Mouse (Mus musculus) heart, adult 18-20 months (tissue): ENCODE results near the gene Cenpn. TPM values are rescaled to one million over a fixed set of nuclear protein-coding genes. Genes with fewer than 3 reads are reported as not detected.

ENCODE experiments used
- DNase-seq, 2 experiments: peaks; one replicate each; pipeline ENCODE4 v3.0.0; 2021 to 2022; ENCODE audit warnings: mixed read lengths in 1 of 2
- total RNA-seq, 2 experiments: library from RNA; stranded (reverse); gene quantifications; 2 replicates each; pipeline ENCODE4 v1.2.3; 2021

The Cenpn gene
- total RNA-seq, 2 experiments from 2014 or later = 0.25 to 0.69 TPM

DNA sequence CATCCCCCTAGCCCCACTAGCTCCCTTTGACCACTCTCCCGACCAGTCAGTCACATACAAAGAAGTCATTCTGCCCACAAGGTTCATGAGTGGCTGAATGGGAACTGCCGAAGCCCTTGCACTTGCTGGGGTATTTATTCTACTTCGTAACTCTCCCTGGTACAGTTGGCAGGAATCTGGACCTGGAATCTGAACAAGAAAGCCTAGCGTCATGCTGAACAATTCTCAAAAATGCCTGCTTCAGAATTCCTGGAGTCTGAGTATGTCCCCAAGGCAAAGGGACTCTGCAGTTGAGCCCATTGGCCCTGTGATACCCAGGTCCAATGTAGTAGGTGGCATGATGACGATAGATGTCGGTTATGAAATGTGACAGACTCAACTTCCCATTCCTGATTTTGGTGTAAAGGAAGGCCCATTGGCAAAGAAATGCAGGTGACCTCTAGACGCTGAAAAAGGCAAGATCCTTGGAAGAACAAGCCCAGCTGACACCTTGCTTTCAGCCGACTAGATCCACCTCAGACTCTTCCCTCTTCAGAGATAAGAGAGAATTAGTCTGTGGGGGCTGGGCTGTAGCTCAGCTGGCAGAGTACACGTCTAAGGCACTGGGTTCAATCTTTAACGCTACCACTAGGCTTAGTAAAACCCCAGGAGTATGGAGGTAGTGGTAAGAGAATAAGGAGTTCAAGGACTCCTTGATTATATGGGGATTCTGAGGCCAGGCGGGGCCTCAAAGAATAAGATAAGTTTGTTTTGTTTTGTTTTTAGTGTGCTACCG is 20.9 kb downstream of the Cenpn start:
- DNase-seq = no peak

DNA sequence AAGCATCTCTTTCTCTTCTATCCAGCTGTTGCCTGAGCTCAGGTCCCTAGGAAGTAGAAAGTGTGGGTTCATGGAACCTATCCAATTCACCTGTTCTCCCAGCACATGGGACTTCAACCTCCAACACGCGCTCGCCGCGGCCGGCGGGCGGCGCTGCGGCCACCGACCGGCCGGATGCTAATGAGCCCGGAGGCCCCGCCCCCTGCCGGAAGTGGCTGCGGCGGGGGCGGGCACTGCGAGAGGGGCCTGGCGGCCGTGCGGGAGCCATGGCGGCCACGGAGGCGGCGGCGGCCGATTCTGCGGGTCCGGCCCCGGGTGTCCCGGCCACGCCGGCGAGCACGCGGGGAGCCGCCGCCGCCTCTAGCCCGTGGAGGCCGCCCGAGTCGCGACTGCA is 21.6 kb downstream of the Cenpn start, which contains the start of gene Atmin:
Atmin (plus strand) TSS at position 233 of the 394 bp plus-strand sequence.
- peak; percentile 87 for DNase-seq

DNA sequence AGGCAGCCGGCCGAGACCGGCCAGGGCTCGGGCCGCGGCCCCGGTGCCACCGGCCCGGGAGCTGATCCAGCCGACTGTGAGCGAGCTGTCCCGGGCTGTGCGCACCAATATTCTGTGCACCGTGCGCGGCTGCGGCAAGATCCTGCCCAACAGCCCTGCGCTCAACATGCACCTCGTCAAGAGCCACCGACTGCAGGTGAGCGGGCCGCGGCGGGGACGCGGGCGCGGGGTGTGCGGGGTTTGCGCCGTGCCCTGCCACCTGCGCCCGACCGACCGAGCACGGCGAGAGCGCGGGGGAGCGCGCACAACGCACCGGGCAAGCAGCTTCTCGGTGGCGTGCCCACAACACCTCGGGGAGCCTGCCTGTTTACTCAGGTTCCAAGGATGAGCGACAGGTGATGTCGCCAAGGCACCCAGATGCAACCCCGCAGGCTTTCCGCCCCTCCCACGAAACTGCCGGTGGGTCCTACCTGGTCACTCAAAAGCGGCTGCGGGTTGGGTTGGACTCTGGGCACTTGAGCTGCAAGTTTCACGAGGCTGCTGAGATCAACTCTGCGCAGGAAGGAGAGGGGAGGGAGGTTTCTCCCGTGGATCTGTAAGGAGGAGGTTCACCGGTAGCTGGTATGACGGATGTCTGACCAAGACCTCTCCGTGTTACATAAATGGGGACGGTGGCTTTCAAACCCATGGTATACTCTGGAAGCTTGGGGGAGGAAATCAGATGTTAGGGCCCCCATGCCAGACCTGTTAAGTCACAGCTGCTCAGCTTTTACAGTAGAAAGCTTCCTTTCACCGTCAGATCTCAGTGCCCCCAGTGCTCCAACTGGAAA is 22.2 kb downstream of the Cenpn start:
- peak in 1 of 2 experiments; percentile 30 for DNase-seq

DNA sequence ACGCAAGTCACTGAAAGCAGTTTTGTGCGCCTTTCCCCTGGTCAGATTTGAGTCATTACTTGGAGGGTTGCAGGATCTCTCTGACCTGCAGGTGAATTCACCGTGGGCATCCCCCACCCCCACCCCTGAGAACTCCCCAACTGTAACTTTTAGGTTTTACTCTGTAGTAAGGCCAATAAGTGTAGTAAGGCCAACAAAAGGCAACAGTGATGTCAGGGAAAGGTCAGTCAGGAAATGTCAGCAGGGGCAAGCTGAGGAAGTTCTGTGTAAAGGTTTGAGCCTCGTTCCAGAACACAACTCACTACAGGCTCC is 22.8 kb downstream of the Cenpn start:
- no peak for DNase-seq

DNA sequence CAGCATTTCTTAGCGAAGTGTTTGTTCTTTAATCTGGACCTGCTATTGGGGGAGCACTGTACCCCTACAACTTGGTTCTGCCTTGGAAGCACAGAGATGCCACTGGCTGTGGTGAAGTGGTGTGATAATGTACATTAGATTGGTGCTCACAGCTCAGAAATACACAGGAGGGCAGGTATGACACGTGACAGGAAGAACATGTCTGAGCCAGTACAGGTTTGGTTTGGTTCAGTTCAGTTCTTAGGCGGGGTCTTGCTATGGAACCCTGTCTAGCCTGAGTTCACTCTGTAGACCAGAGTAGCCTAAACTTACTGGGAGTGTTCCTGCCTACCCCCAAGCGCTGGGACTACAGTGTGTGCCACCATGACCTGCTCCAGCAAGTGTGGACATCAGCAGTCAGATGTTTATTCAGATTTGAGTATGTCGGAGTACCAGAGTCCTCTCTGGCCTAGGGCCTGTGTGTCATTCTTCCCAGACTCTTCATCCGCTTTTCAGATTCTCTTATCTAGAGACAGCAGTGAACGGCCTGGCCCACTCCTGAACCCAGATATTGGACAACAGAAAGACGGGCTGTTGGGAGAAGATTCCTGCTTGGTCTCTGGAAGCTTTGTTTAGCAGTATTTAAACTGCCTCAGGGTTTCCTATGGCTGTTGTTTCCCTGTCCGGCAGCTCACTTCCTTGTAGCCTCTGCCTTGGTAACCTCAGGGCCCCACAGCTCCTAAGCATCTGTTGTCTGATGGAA is 23.8 kb downstream of the Cenpn start:
- DNase-seq = no peak

DNA sequence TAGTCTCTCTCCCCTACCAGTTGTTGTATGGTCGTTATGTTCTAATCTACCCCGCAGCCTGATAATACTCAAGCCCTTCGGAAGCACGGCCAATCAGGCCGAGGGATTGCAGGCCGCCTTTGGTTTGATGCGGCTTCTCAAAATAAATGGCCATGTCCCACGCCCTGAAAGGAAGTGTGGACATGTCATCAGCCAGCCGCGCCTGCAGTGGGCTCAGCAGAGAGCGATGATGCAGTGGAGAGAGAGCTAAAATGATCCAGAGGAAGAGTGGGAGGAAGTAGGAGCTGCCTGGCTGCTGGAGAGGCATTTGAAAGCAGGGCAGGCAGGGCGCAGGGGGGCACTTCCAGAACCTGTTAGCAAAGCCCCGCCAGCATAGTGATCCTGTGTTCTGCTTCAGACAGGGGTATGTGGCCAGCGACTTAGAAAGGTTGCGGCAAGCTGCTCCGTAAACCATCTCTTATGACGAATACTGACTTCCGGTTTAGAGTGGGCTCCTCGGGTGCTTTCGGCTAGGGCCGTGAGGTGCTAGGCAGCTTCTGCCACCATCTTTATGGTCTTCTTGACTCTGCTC is 24.8 kb downstream of the Cenpn start:
- DNase-seq = peak; percentile 63 to 77

DNA sequence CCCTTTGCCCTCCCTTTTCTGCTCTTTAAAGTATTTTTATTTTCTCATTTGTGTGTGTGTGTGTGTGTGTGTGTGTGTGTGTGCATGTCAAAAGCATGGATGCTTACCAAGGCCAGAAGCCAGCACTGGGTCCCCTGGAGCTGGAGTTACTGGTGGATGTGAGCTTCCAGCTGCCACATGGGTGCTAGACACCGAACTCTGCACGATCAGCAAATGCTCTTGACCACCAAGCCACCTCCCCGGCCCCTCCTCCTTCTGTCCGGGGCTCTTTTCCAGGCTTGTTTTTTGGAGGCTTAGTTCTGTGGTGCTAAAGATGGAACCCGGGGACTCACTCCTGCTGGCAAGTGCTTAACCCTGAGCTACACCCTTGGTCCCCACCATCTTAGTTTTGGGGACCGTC is 25.3 kb downstream of the Cenpn start:
- peak; percentile 48 to 53 for DNase-seq

DNA sequence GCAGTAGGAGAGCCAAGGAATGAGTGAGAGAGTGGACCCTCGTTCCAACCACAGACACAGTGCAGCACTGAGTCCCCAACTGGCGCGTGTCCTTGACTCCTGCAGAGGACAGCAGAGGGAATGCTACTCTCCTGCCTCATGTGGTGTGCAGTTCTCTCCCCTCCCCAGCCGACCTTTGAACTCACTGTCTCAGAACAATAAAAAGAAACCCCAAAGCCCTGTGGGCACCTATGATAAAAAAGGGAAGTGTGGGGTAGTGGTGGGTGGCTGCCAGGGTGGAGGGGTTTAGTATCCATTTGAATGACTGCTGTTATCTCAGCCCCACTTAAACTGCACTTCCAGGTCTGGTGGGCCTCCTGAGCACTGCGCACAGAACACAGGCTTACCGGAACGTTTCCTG is 26.1 kb downstream of the Cenpn start:
- DNase-seq = no peak

DNA sequence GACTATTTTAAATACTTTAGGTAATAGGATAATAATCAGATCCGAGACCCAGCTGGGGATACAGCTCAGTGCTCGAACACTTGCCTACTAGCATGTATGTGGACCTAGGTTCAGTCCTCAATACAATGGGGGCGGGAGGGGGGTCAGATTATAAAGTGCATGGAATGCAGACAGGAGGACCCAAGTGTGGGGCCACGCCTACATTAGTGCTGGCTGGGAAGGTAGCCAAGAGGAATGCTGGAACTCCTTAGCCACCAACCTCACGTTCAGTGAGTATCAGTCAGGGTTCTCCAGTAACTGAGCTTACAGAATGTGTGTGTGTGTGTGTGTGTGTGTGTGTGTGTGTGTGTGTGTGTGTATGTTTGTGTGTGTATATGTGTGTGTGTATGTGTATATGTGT is 29.8 kb downstream of the Cenpn start:
- no peak for DNase-seq

DNA sequence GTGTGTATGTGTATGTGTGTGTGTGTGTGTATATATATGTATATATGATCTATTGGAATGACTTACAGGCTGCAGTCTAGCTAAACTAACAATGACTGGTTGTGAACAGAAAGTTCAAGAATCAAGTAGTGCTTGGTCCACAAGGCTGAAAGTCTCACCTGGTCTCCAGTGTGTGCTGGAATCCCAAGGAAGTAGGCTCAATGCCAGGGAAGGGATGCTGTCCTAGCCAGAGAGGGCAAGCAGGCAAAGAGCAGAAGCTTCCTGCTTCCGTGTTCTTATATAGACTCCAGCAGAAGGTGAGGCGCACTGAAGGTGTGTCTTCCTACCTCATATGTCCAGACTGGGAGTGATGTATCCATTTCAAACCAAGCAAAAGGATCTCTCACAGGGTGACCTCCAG is 30.2 kb downstream of the Cenpn start:
- DNase-seq = no peak

DNA sequence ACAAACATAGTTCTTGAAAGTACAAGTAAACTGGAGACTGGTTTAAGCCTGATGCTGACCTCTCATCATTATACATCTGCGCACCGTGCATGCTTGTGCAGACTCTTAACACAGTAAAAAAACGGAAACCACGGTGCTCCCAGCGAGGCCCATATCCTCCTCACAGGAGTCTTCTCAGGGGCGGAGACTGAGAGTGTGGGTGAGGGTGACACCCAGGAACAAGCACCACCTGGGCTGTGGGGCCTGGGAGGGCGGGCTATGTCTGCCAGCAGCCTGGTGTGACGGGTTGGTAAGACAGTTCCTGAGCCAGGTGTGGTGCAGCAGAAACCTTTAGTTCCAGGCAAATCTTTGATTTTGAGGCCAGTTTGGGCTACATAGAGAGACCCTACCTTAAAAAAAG is 30.9 kb downstream of the Cenpn start:
- no peak for DNase-seq

DNA sequence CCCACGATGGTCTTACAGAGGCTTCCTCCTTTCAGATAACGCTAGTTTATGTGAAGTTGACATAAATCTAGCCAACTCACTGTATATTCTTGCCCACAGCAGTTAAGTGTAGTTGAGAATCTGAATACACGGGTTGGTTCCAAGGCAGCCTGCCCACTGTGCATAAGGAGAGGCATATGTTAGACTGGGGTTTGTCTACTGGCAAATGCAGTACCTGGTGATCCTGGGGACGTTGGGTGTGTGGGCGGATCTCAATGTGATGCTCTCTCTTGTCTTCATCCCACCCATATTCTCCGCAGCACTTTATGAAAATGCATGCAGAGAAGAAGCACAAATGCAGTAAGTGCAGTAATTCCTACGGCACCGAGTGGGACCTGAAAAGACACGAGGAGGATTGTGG is 32.9 kb downstream of the Cenpn start:
- DNase-seq = no peak

DNA sequence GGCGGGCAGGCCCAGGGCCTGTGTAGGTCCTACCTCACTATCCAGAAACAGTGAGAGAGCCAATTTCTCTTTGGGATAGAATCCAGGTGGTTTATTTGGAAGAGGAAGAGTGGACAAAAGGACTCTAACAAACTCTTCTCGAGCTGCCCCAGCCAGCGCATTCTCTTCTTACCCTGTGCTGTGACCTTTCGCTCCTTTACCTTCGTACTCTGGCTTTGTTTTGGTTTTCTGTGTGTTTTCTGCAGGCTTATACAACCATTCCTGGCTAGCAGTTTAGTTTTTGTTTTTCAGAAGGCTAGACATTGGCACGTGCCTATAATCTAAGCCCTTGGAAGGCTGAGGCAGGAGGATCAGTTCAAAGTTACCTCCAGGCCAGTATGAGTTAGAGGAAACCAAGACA is 48.0 kb downstream of the Cenpn start:
- no peak for DNase-seq

DNA sequence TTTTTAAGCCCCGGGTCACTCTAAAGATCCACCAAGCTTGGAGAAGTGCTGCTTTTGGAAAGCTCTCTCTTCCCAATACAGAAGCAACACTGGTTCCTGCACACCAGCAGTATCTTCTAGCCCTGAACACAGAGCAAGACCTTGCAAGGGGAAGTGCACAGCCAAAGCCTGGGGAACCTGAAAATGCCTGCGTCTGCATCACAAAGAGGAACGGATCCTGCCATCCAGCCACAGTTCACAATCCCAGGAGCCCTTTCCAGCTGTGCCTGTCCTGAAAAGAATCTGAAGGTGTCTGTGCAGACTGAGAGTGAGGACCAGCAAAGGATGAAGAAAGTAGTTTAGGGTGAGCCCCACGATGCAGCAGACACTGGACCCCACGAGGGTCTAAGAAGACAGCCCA is 53.5 kb downstream of the Cenpn start:
- DNase-seq = peak; percentile 9 to 38

DNA sequence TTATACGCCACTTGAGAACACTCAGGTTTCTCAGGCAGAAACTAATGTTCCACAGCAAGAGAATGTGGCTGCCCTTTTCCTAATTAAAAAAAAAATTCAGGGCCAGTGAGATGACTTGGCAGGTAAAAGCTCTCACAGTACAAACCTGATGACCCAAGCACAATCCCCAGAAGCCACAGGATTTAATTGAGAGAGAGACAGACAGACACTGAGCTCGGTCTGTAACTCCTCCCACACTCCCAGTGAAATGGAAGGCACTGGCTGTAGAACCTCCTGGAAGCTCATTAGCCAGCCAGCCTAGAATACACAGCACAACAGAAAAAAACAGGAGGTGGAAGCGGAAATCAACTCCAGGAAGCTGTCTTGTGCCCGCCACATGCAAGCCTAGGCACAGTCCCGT is 54.1 kb downstream of the Cenpn start:
- no peak for DNase-seq

DNA sequence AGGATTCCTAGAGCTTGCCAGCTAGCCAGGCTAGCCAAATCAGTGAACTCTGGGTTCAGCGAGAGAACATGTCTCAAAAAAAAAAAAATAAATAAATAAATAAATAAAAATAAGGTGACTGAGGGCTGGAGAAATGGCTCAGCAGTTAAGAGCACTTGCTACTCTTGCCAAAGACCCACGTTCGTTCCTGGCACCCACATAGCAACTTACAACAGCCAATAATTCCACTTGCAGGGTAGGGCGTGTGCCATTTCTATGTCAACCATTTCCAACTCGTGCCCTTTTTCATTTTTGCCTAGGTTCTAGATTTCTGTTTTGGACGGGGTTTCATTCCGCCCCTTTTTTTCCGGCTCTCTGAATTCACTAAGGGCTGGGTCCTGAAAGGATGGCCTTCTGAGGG is 56.5 kb downstream of the Cenpn start:
- no peak for DNase-seq

DNA sequence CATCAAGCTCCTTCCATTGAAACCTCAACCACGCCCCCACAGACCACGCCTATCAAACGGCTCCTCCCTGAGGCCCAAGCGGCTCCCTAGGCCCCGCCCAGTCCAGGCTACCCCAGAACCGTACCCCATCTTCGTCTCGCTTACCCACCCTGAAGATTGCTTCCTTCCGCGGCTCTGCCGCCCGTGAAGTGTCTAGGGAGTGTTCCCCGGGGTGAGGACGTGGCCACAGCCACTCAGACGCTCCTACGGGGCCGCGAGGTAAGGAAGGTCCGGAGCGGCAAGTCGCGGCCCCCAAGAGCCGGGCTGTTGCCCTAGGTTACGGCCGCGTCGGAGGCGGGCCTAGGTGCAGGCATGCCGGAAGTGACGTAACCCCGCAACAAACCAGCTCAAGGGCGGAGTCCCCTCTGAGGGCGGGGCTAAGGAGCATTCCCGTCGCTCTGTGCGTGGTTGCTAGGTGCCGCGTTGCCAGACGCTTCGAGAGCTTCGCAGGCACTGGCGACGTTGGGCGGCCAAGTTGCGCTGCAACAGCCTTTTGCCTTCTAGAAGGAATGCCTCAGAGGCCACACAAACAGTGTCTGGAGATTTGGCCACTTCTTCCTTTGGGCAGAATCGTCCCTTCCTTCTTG is 57.2 kb downstream of the Cenpn start, which contains the start of gene 1700030J22Rik:
1700030J22Rik (minus strand) TSS at position 329 of the 626 bp plus-strand sequence.
- peak; percentile 99 for DNase-seq

DNA sequence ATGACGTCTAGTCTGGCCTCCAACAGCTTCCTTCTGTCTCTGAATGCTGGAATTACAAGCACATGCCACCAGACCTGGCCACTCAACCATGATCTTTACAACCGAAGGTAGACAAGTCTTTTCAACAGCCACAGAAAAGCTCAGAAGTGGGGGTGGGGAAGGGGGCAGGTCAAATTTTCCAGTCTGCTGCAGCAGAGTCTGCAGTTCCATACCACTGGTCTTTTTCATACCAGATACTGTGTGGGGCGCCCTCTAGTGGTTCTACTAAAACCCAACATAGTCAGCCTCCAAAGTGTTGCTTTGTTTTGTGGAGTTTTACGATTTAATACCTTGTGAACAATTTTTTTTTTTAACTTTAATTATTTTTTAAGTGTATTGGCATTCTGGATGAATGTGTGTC is 58.6 kb downstream of the Cenpn start:
- DNase-seq = peak; percentile 51 to 77

DNA sequence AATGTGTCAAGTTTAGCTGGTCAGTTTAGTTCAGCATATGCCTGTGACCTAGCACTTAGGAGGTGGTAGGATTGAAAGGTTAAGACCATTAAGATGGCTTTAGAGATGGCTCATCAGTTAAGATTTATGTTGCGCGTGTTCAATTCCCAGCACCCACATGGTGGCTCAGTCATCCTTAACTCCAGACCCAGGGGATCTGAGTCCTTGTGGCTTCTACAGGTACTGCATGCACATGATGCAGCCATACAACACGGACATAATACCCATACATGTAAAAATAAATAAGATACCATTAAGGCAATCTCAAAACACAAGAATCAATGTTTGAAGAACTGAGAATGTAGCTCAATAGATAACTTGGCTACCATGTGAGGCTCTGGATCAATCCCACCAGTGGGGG is 68.3 kb downstream of the Cenpn start:
- DNase-seq = no peak
